Mouse (Mus musculus): ENCODE results near the gene Kifc5b. TPM values are rescaled to one million over a fixed set of nuclear protein-coding genes. Genes with fewer than 3 reads are reported as not detected.

Gene Kifc5b
- polyA plus RNA-seq, 1 experiment from 2014 or later: 2.6 TPM

GRCm38 (mm10) chr17:26933419-26933818, 16.5 kb downstream of the Kifc5b start:
- Histone ChIP-seq H3K27ac (ENCODE audit: low read depth, low read length) (peak overlapping the region; percentile 91), H3K4me3 (ENCODE audit: low read length) (peak overlapping the region; percentile 65), H3K36me3 (ENCODE audit: control insufficient read depth, insufficient read depth, low read length) (peaks cover 11% of the 10 kb centered on the region), H3K9me3 (ENCODE audit: control insufficient read depth, low read length) (no peaks in the 10 kb centered on the region), H3K4me1 (ENCODE audit: control insufficient read depth, insufficient read depth, low read depth, low read length) (peaks cover 20% of the 10 kb centered on the region), H3K4me2 (ENCODE audit: low read length) (peak overlapping the region; percentile 72), H3K9ac (ENCODE audit: low read depth, low read length) (peak overlapping the region; percentile 81), H3K27me3 (replicated peaks; ENCODE audit: control insufficient read depth, insufficient read depth, low read length) (no peaks in the 10 kb centered on the region)
- ATAC-seq: peak; percentile 13; the same call in 1 of the 2 replicates
- WGBS: 6% methylated on average over 13 of the region's 13 CpGs

GRCm38 (mm10) chr17:26933885-26934827, 17.3 kb downstream of the Kifc5b start:
- H3K9ac ChIP-seq (ENCODE audit: low read depth, low read length): peak overlapping the region; percentile 81
- H3K4me3 ChIP-seq (ENCODE audit: low read length): peak overlapping the region; percentile 65
- no peak overlapping the region for H3K27ac ChIP-seq (ENCODE audit: low read depth, low read length)
- H3K4me2 ChIP-seq (ENCODE audit: low read length): peak overlapping the region; percentile 72
- no peaks in the 10 kb centered on the region for H3K9me3 ChIP-seq (ENCODE audit: control insufficient read depth, low read length)
- 78% methylated on average over 15 of the region's 16 CpGs for WGBS
- H3K4me1 ChIP-seq (ENCODE audit: control insufficient read depth, insufficient read depth, low read depth, low read length): peaks cover 25% of the 10 kb centered on the region
- peaks cover 11% of the 10 kb centered on the region for H3K36me3 ChIP-seq (ENCODE audit: control insufficient read depth, insufficient read depth, low read length)
- H3K27me3 ChIP-seq (replicated peaks; ENCODE audit: control insufficient read depth, insufficient read depth, low read length): no peaks in the 10 kb centered on the region
- no peak for ATAC-seq

- H3K9ac ChIP-seq (ENCODE audit: low read depth, low read length): no peak overlapping the region; the same call in 1 of the 2 replicates
- H3K27me3 ChIP-seq (replicated peaks; ENCODE audit: control insufficient read depth, insufficient read depth, low read length): no peaks in the 10 kb centered on the region
- H3K4me2 ChIP-seq (ENCODE audit: low read length): no peak overlapping the region
- no peak overlapping the region for H3K27ac ChIP-seq (ENCODE audit: low read depth, low read length)
- peaks cover 11% of the 10 kb centered on the region for H3K36me3 ChIP-seq (ENCODE audit: control insufficient read depth, insufficient read depth, low read length)
- no peak for ATAC-seq
- H3K4me1 ChIP-seq (ENCODE audit: control insufficient read depth, insufficient read depth, low read depth, low read length): peaks cover 27% of the 10 kb centered on the region
- no peak overlapping the region for H3K4me3 ChIP-seq (ENCODE audit: low read length)
- WGBS: 89% methylated on average over 9 of the region's 9 CpGs
- no peaks in the 10 kb centered on the region for H3K9me3 ChIP-seq (ENCODE audit: control insufficient read depth, low read length)
These were observed 18.1 kb downstream of the Kifc5b start for GRCm38 (mm10) chr17:26935027-26935426.

- peaks cover 11% of the 10 kb centered on the region for H3K36me3 ChIP-seq (ENCODE audit: control insufficient read depth, insufficient read depth, low read length)
- peaks cover 38% of the 10 kb centered on the region for H3K4me1 ChIP-seq (ENCODE audit: control insufficient read depth, insufficient read depth, low read depth, low read length)
- H3K27me3 ChIP-seq (replicated peaks; ENCODE audit: control insufficient read depth, insufficient read depth, low read length): no peaks in the 10 kb centered on the region
- no peak overlapping the region for H3K27ac ChIP-seq (ENCODE audit: low read depth, low read length)
- WGBS: 79% methylated on average over 12 of the region's 12 CpGs
- no peaks in the 10 kb centered on the region for H3K9me3 ChIP-seq (ENCODE audit: control insufficient read depth, low read length)
- H3K4me2 ChIP-seq (ENCODE audit: low read length): no peak overlapping the region
- ATAC-seq: no peak
- H3K4me3 ChIP-seq (ENCODE audit: low read length): no peak overlapping the region
- H3K9ac ChIP-seq (ENCODE audit: low read depth, low read length): no peak overlapping the region
These were observed 19.6 kb downstream of the Kifc5b start for GRCm38 (mm10) chr17:26936453-26936852.

- Histone ChIP-seq H3K27ac (ENCODE audit: low read depth, low read length) (no peak overlapping the region), H3K9me3 (ENCODE audit: control insufficient read depth, low read length) (no peaks in the 10 kb centered on the region), H3K9ac (ENCODE audit: low read depth, low read length) (no peak overlapping the region), H3K4me1 (ENCODE audit: control insufficient read depth, insufficient read depth, low read depth, low read length) (peaks cover 39% of the 10 kb centered on the region), H3K4me2 (ENCODE audit: low read length) (no peak overlapping the region), H3K27me3 (replicated peaks; ENCODE audit: control insufficient read depth, insufficient read depth, low read length) (no peaks in the 10 kb centered on the region), H3K36me3 (ENCODE audit: control insufficient read depth, insufficient read depth, low read length) (peaks cover 11% of the 10 kb centered on the region), H3K4me3 (ENCODE audit: low read length) (no peak overlapping the region)
- no peak for ATAC-seq
- WGBS: 86% methylated on average over 15 of the region's 15 CpGs
These were observed 20.2 kb downstream of the Kifc5b start for GRCm38 (mm10) chr17:26936921-26937695.

GRCm38 (mm10) chr17:26937883-26938695, 21.2 kb downstream of the Kifc5b start:
- Histone ChIP-seq H3K4me1 (ENCODE audit: control insufficient read depth, insufficient read depth, low read depth, low read length) (peaks cover 45% of the 10 kb centered on the region), H3K4me3 (ENCODE audit: low read length) (peak overlapping the region; percentile 63), H3K9ac (ENCODE audit: low read depth, low read length) (peak overlapping the region; percentile 56), H3K27ac (ENCODE audit: low read depth, low read length) (no peak overlapping the region; the same call in 1 of the 2 replicates), H3K9me3 (ENCODE audit: control insufficient read depth, low read length) (no peaks in the 10 kb centered on the region), H3K4me2 (ENCODE audit: low read length) (peak overlapping the region; percentile 97), H3K27me3 (replicated peaks; ENCODE audit: control insufficient read depth, insufficient read depth, low read length) (no peaks in the 10 kb centered on the region), H3K36me3 (ENCODE audit: control insufficient read depth, insufficient read depth, low read length) (peaks cover 11% of the 10 kb centered on the region)
- no peak for ATAC-seq
- WGBS: 62% methylated on average over 16 of the region's 16 CpGs

DNA sequence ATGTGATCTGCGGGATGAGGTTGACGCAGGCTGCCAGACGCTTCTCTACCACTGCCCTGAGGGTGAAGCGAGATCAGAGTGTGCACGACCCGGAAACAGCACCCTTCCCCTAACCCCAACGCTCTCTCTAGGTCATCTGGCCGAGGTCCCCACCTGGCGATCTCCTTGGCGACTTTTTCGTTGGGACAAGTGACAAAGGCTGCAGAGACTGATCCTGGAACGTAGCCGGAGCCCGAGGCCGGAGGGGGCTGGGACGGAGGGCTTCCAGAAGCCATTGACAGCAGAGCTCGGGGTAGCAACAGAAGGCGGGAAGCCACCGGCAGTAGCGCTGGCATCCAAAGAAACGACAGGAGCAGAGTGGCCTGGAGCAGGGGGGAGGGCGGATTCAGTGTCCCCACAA, 21.8 kb downstream of the Kifc5b start:
- Histone ChIP-seq H3K4me3 (ENCODE audit: low read length) (peak overlapping the region; percentile 63), H3K4me1 (ENCODE audit: control insufficient read depth, insufficient read depth, low read depth, low read length) (peaks cover 41% of the 10 kb centered on the region)
- WGBS: under 1% methylated on average over 21 of the region's 22 CpGs

DNA sequence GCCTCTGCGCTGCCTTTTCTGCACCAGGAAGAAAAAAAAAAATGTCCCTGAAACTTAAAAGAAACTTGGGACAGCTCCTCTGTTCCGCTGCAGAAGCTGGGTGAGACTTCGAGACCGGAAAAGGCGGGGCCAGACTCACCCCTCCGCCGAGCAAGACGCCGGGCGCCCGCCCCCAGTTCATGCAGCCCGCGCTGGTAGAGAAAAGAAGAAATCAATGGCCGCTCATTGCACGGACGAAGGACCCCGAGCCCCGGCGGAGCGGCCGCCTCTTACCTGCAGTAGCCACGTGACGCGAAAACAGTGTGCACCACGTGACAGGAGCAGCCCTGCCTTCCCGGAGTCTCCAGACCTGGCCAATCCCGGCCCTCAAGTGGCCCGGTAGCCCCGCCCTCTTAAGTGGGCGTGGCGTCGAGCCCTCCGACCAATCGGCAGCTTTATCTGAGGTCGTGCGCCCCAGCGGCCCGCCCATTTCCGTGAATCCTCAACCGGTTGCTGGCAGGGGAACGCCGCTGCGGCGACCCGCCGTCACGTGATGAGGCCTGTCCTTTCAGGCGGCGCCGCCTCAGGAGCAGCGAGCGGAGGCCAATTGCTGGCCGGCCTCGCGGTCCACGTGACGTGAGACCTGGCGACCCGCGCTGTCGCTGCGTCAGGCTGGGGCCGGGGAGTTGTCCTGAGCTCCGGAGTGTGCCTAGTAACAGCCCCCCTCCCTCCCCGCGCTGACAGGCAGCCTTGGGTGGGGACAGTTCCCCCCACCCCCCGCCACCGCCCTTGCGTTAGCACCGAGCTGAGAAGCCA, 22.5 kb downstream of the Kifc5b start, which contains the start of gene Cuta:
Cuta (minus strand) TSS at position 392 of the 795 bp plus-strand sequence.
- Histone ChIP-seq H3K9ac (ENCODE audit: low read depth, low read length) (peak within 1 kb of the TSS; percentile 76), H3K4me1 (ENCODE audit: control insufficient read depth, insufficient read depth, low read depth, low read length) (peaks cover 35% of the 10 kb centered on the region), H3K4me2 (ENCODE audit: low read length) (peak within 1 kb of the TSS; percentile 97), H3K27me3 (replicated peaks; ENCODE audit: control insufficient read depth, insufficient read depth, low read length) (no peaks in the 10 kb centered on the region), H3K27ac (ENCODE audit: low read depth, low read length) (peak within 1 kb of the TSS; percentile 97), H3K4me3 (ENCODE audit: low read length) (peak within 1 kb of the TSS; percentile 63), H3K36me3 (ENCODE audit: control insufficient read depth, insufficient read depth, low read length) (peaks cover 11% of the 10 kb centered on the region), H3K9me3 (ENCODE audit: control insufficient read depth, low read length) (no peaks in the 10 kb centered on the region)
- ATAC-seq: peak; percentile 94
- WGBS: 1% methylated on average over 54 of the region's 70 CpGs

More for the DNA sequence above, 21.8 kb downstream of the Kifc5b start:
- no peak for ATAC-seq
- H3K9me3 ChIP-seq (ENCODE audit: control insufficient read depth, low read length): no peaks in the 10 kb centered on the region
- H3K9ac ChIP-seq (ENCODE audit: low read depth, low read length): peak overlapping the region; percentile 56
- no peaks in the 10 kb centered on the region for H3K27me3 ChIP-seq (replicated peaks; ENCODE audit: control insufficient read depth, insufficient read depth, low read length)
- H3K27ac ChIP-seq (ENCODE audit: low read depth, low read length): peak overlapping the region; percentile 86
- peak overlapping the region; percentile 97 for H3K4me2 ChIP-seq (ENCODE audit: low read length)
- H3K36me3 ChIP-seq (ENCODE audit: control insufficient read depth, insufficient read depth, low read length): peaks cover 11% of the 10 kb centered on the region

Measured in hindbrain, embryonic 16.5 days (tissue).